Mouse (Mus musculus) kidney, adult 8-10 months (tissue): ENCODE measurements around the gene Gast.
"Not testable (repeated sequence)": the region's sequence is repeated elsewhere in the genome, so short reads cannot be mapped to it uniquely, and the experiment has no call there.

Experiments used
- DNase-seq, 2 experiments: peaks; one replicate each; pipeline ENCODE4 v3.0.0; 2022

The Gast gene

GRCm38 (mm10) chr11:100333944-100334457 lies at the start of gene Gast:
Gast (plus strand) TSS chr11:100334407.
- DNase-seq: no peak

DNA sequence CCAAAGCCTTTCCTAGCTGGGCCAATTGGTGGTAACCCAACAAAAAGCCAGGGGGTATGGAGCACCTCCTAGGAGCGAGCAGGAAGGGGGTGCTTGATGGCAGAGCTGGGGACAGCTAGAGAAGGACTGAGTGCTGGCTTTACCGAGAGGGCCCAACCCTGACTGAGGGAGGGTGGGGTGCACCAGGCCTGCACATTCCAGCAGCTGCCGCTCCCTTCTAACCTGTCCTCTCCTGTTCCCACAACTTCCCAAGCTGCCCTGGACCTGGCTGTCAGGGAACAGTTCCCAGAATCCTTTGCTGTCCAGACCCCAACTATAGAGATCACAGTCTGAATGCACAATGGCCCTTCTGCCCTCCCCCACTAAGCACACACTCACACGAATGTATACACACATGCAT lies 49.2 kb upstream of the Gast start:
- no peak for DNase-seq

- no peak for DNase-seq
These were observed 47.2 kb upstream of the Gast start for GRCm38 (mm10) chr11:100287024-100287423.

DNA sequence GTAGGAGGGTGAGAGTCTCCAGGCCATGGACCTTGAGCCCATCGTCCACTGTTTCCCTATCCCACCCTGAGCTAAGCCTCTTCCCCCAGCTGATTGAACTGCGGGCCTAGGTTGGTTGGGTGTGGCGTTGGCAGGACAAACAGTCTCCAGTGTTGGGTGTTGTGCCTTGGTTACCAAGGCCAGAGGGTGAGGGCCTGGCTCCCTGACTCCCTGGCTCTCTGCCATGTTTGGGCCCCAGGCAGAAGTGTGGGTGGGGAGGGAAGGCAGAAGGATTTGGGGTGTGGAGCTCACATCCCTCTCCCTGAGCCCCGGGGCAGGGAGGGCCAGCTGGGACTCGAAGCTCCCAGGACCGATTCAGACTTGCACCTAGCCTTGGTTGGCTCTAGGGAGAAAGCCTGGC lies 45.3 kb upstream of the Gast start:
- no peak for DNase-seq

DNA sequence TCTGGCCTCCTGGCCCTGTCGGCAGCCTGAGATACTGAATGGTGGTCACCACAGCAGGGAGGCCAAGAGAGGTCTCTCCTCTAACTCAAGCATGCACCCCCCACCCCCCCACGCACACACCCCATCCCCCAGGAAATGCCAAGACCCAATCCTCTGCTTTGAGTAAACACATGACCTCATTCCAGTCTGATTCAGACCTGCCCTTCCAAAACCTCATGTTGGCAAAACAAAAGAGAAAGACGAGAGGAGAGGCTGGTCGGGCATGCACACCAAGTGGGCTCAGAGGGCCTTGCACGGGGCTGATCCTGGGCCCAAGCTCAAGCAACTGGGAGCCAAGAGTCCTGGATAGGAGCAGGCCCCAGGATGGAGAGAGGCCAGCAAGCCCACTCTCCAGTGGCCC lies 44.0 kb upstream of the Gast start:
- no peak for DNase-seq

DNA sequence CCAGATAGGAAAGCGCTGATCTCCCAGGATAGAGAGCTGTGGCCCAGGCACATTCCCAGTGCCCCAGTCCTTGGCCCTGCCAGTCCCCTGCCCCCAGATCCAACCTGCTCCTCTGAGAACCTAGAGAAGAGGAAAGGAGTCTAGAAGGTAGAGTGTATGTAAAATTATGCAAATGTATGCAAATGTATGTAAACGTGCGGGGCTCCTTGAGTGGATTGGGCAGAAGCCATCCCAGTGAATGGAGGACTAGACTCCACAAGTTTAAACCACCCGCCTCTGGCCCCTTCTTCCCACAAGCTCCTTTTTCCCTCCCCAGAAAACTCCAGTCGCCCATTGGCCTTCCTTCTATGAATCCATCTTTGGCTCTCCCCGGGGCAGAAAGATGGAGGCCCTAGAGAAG lies 41.3 kb upstream of the Gast start:
- DNase-seq: no peak

DNA sequence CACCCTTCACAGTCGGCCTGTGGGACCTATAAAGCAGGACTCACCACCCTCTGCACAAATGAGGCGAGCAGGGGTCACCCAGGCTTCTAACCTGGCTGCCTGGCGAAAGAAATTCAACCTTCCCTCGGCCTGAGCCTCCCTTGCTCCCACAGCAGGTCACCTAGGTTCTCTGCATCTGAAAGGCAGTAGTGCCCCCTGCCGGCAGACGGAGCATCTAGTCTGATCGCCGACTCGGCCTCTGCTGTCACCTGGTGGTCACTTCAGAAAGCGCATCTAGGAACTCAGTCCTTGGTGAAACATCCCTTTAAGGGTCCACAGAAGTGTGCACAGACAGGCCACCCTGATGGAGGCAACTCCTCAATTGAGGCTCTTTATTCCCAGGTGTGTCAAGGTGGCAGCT lies 38.9 kb upstream of the Gast start:
- peak; percentile 45 to 78 for DNase-seq

DNA sequence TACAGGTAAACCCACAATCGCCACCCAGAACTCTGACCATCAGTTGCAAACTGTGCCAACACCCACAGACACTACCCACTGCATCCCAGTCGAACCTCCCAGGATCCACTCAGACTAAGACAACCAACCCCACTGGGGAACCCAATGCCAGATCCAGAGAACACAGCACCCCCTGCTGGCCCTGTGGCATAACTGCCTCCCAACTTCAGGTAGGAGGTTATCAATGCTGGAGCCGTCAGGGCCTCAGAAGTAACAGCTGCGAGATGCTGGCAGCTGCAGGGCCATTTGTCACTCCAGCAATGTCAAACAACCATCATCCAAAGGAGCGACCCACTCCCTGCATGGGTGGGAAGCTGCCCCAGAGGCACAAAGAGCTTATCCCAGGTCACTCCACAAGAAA lies 36.4 kb upstream of the Gast start:
- DNase-seq: no peak

DNA sequence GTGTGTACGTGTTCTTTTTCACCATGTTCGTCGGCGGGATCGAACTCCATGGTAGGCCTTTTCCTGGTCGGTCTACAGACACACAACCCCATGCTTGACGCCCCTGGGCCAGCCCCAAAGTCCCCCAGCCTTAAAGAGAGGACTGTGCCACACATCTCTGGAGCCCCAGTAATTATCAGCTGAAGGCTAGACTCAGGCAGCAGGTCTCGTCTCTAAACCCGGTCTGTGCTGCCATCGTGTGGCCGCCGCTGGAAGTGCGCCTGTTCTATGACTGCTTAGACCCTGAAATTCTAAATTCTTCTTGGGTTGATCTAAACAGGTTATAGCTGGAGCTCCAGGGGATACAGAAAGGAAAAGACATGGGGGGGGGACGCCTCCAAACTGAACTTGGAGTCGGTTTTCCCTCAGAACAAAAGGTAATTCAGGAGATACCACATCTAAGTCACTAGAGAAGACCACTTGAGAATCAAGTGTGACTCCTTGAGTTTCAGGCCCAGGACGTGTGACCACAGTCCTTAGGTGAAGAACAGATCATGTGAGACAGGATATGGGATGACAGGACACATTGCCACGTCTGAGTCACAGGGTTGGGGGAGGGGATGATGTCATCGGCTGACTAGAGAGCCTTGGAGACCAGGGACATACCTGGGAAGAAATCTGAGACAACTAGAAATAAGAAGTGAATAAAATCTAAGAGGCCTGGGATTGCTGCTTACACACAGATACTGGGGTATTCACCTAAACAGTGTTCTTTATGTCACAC lies 35.8 kb upstream of the Gast start:
- DNase-seq: peak; percentile 58 to 87

DNA sequence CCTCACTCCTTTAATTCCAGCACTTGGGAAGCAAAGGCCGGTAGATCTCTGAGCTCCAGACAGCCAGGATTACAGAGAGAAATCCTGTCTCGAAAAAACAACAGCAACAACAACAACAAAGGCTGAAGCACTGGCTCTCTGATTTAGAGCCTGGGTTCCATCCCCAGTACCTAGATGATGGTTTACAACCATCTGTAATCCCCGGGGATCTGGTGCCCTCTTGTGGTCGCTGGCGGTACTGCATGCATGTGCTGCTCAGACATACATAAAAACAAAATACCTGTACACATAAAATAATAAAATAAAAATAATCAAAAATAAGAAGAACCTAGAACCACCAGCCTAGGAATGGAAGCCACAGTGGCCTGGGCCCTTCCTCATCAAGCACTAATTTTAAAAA lies 33.9 kb upstream of the Gast start:
- peak in 1 of 2 experiments; percentile 63 for DNase-seq

DNA sequence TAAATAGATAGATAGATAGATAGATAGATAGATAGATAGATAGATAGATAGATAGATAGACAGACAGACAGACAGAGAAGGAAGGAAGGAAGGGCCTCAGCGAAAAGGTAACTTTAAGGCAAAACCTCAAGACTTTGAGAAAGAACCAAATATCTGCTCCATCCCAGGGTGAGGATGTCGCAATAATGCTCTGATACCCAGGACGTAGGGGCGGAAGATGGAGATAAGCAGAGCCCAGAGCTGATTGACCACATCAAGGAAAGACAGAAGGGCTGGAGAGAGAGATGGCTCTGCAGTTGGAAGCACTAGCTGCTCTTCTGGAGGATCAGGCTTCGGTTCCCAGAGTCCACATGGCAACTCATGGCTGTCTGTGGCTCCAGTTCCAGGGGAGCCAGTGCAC lies 32.9 kb upstream of the Gast start:
- no peak for DNase-seq

GRCm38 (mm10) chr11:100307900-100308299 lies 26.3 kb upstream of the Gast start:
- DNase-seq: no peak

DNA sequence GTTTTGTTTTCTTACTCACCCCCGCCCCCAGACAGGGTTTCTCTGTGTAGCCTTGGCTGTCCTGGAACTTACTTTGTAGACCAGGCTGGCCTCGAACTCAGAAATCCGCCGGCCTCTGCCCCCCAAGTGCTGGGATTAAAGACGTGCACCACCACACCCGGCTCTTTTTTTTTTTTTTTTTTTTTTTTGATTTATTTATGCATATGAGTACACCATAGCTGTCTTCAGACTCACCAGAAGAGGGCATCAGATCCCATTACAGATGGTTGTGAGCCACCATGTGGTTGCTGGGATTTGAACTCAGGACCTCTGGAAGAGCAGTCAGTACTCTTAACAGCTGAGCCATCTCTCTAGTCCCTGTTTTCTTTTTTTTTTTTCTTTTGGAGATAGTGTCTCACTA lies 25.5 kb upstream of the Gast start:
- DNase-seq: not testable (repeated sequence)

DNA sequence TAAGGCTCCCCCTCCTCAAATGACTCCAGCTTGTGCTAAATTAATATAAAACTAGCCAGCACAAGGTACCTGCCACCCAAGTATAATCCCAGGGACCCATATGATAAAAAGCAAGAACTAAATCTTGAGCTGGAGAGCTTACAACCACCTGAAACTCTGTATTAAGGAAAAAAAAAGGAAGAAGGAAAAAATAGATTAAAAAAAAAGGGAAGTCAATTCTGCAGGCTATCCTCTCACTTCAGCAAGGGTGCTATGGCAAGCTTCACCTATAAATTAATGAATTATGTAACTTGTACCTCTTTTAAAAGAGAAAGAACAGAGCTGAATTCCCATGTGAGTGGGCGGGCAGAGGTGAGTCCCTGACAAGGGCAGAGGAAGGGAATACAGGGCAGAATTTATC lies 22.6 kb upstream of the Gast start:
- no peak for DNase-seq

GRCm38 (mm10) chr11:100312096-100312679 lies 22.0 kb upstream of the Gast start:
- peak; percentile 72 to 89 for DNase-seq

DNA sequence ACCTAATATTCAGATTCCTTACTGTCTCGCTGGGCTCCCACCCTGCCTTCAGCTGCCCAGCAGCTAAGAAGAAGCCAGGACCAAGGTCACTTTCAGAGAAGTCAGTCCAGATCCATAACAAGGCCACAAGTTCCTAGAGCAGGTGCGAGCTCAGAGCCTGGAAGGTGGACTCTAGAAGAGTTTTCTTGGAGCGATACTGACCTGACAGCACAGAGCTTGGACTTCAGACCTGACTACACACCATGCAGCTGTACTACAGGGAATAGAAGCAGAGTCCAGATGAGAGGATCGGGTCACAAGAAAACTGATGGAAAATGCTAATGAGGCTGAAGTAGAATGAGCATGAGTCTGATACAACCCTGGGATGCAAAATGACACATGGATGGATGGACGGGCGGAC lies 20.8 kb upstream of the Gast start:
- peak in 1 of 2 experiments; percentile 53 for DNase-seq

DNA sequence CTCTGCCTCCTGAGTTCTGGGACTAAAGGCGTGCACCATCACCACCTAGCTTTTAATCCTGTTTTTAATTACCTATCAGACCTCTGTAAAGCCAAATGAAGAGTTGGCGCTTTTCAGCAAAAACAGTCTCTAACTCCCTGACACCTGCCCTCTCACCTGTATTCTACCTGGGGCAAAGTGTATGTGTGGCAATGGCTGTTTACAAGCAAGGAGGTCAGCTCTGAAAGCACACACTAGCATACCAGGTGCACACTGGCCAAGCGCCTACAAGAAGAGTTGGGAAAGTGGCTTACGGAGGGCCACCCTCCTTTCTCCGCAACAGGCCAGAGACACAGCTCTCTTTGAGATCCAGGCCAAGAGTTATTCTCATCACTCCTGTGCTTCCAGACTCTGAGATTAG lies 18.8 kb upstream of the Gast start:
- no peak for DNase-seq

GRCm38 (mm10) chr11:100317826-100318380 lies 16.3 kb upstream of the Gast start:
- no peak for DNase-seq

GRCm38 (mm10) chr11:100318529-100319451 lies 15.4 kb upstream of the Gast start:
- DNase-seq: no peak

GRCm38 (mm10) chr11:100319492-100320171 lies 14.6 kb upstream of the Gast start, which contains the start of gene Eif1:
Eif1 (plus strand) TSS chr11:100319885.
- peak; percentile 100 for DNase-seq

- peak; percentile 94 to 96 for DNase-seq
These were observed 14.0 kb upstream of the Gast start for GRCm38 (mm10) chr11:100320172-100320630.
